Comparison of ENCODE assay signal across 8 mouse cellular contexts in the genomic region with DNA sequence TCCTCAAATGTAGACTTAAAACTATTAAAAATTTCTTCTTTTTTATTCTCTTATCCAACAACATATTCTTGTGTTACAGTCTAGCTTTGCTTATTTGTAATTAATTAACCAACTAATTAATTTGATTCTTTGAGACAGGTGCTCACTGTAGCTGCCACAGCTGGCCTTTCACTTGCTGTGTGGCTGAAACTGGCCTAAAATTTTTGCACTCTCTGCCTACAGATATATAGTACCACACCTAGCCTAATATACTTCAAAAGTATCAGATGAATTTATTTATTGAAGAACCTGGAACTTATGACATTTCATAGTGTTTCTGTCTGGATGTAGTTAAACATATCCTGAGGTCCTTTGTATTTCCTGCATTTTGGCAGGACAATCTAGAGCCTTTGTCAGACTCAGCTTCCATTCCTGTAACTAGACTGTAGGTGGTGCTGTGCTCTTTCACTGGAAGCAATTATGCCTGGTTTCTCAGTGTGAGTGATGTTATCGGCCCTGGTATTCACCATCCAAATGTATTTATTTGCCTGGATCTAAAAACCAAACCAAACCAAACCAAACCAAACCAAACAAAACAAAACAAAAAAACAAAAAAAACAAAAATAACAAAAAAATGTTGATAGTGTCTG. TPM values are rescaled to one million over a fixed set of nuclear protein-coding genes. Genes with fewer than 3 reads are reported as not detected.
DNase-seq lines count a peak whose midpoint lies in the region; ATAC-seq and TF ChIP-seq lines count a peak whose summit lies in the region.

No protein-coding gene starts in this region.

- no peaks in the 10 kb centered on the region for H3K27me3 ChIP-seq in heart, embryonic 12.5 days (replicated peaks)
- H3K27me3 ChIP-seq in cerebellum, adult 2 months (ENCODE audit: control insufficient read depth, insufficient read depth, low read length), result no peaks in the 10 kb centered on the region
- H3K27me3 ChIP-seq in hindbrain, embryonic 12.5 days, result no peaks in the 10 kb centered on the region
- H3K27me3 ChIP-seq in limb, embryonic 13.5 days, result no peaks in the 10 kb centered on the region

- intact Hi-C loops in heart, postnatal 10 days (cut with DNase I), result loop anchor here (1.0 kb wide), 1 partner anchor 493 kb away; no protein-coding TSS in a partner anchor

- no peaks in the 10 kb centered on the region for H3K4me1 ChIP-seq in heart, embryonic 12.5 days (replicated peaks)
- no peaks in the 10 kb centered on the region for H3K4me1 ChIP-seq in cerebellum, adult 2 months (ENCODE audit: control insufficient read depth, insufficient read depth, low read length)
- H3K4me1 ChIP-seq in hindbrain, embryonic 12.5 days, result no peaks in the 10 kb centered on the region
- H3K4me1 ChIP-seq in limb, embryonic 13.5 days, result no peaks in the 10 kb centered on the region

- H3K9me3 ChIP-seq in heart, embryonic 12.5 days (replicated peaks), result no peaks in the 10 kb centered on the region
- H3K9me3 ChIP-seq in hindbrain, embryonic 12.5 days (replicated peaks), result no peaks in the 10 kb centered on the region
- H3K9me3 ChIP-seq in limb, embryonic 13.5 days, result no peaks in the 10 kb centered on the region

- peak; percentile 29 to 54 for DNase-seq in heart, postnatal 10 days
- peak in 1 of 2 experiments; percentile 49 for DNase-seq in cerebellum, adult 2 months
- no peak for DNase-seq in gastrocnemius, postnatal 25 days

- no peak for ATAC-seq in heart, embryonic 12.5 days (ENCODE audit: insufficient number of reproducible peaks, low FRiP score)
- ATAC-seq in CD4-positive, CD25-positive, alpha-beta regulatory T cell, adult 4 months, result peak; percentile 80
- peak; percentile 77 for ATAC-seq in hindbrain, embryonic 12.5 days (ENCODE audit: low FRiP score)
- ATAC-seq in limb, embryonic 13.5 days (ENCODE audit: low FRiP score, low read depth), result peak; percentile 79; the same call in 1 of the 2 replicates
- ATAC-seq in neutrophil, adult 5-6 weeks (ENCODE audit: extremely low read depth, insufficient number of reproducible peaks, low FRiP score, poor library complexity, severe bottlenecking), result peak; percentile 41; the same call in 1 of the 2 replicates

- H3K4me3 ChIP-seq in heart, embryonic 12.5 days, result no peak overlapping the region
- no peak overlapping the region for H3K4me3 ChIP-seq in cerebellum, adult 2 months (replicated peaks; ENCODE audit: insufficient read depth, low read depth, low read length)
- H3K4me3 ChIP-seq in hindbrain, embryonic 12.5 days, result no peak overlapping the region
- no peak overlapping the region for H3K4me3 ChIP-seq in limb, embryonic 13.5 days

- 13% methylated on average over 1 of the region's 1 CpGs for WGBS in heart, embryonic 12.5 days
- 25% methylated on average over 1 of the region's 1 CpGs for WGBS in cerebellum, adult 2 months
- 11% methylated on average over 1 of the region's 1 CpGs for WGBS in hindbrain, embryonic 12.5 days
- 0% methylated on average over 1 of the region's 1 CpGs for WGBS in limb, embryonic 13.5 days

- no peak overlapping the region for H3K27ac ChIP-seq in heart, embryonic 12.5 days (ENCODE audit: poor library complexity, severe bottlenecking)
- H3K27ac ChIP-seq in cerebellum, adult 2 months (ENCODE audit: insufficient read depth, low read length), result no peak overlapping the region
- H3K27ac ChIP-seq in hindbrain, embryonic 12.5 days, result no peak overlapping the region
- H3K27ac ChIP-seq in limb, embryonic 13.5 days, result no peak overlapping the region

- no peaks in the 10 kb centered on the region for H3K36me3 ChIP-seq in heart, embryonic 12.5 days
- H3K36me3 ChIP-seq in hindbrain, embryonic 12.5 days, result no peaks in the 10 kb centered on the region
- no peaks in the 10 kb centered on the region for H3K36me3 ChIP-seq in limb, embryonic 13.5 days

- TF ChIP-seq CTCF in cerebellum, adult 2 months (IDR thresholded peaks at IDR 0.05; ENCODE audit: borderline replicate concordance, insufficient read depth, low read depth, low read length), result peak; percentile 32; the same call in 1 of the 2 replicates

- TF ChIP-seq POLR2A in cerebellum, adult 2 months (IDR thresholded peaks at IDR 0.05; ENCODE audit: borderline replicate concordance, insufficient read depth, low read length), result no peak

- H3K9ac ChIP-seq in heart, embryonic 12.5 days, result no peak overlapping the region
- H3K9ac ChIP-seq in hindbrain, embryonic 12.5 days, result no peak overlapping the region
- H3K9ac ChIP-seq in limb, embryonic 13.5 days, result no peak overlapping the region

- no peak overlapping the region for H3K4me2 ChIP-seq in heart, embryonic 12.5 days
- H3K4me2 ChIP-seq in hindbrain, embryonic 12.5 days (replicated peaks), result no peak overlapping the region
- H3K4me2 ChIP-seq in limb, embryonic 13.5 days (replicated peaks), result no peak overlapping the region

RNA-seq across cellular contexts. Expression of gene Lrba, which starts 43.7 kb away (rescaled TPM):
- 10 to 100 TPM; 19.4 to 19.8 TPM for total RNA-seq in heart, postnatal 10 days (2021)
- 2.4 and 2.9 TPM in 2 replicates for polyA plus RNA-seq in heart, embryonic 12.5 days (2016; fragmentation: Nextera tagmentation; extraction: Ambion mirVana)
- polyA plus RNA-seq in CD4-positive, CD25-positive, alpha-beta regulatory T cell, adult 4 months (2017; shearing (Covaris generic)), result 10 to 100 TPM; 13.4 to 14.0 TPM
- 18.9 and 20.0 TPM in 2 replicates for polyA plus RNA-seq in cerebellum, adult 2 months (2012; rRNA removed)
- 8.4 and 8.8 TPM in 2 replicates for polyA plus RNA-seq in hindbrain, embryonic 12.5 days (2016; fragmentation: Nextera tagmentation; extraction: Ambion mirVana)
- 6.4 and 7.7 TPM in 2 replicates for polyA plus RNA-seq in limb, embryonic 13.5 days (2015; fragmentation: Nextera tagmentation; extraction: Ambion mirVana)
- total RNA-seq in neutrophil, adult 5-6 weeks (2017), result 59.2 and 64.0 TPM in 2 replicates
- 10 to 100 TPM; 17.6 to 20.4 TPM for total RNA-seq in gastrocnemius, postnatal 25 days (2021)
